Mouse (Mus musculus) liver, embryonic 11.5 days (tissue): ENCODE data around the gene Pitpnc1. TPM values are rescaled to one million over a fixed set of nuclear protein-coding genes. Genes with fewer than 3 reads are reported as not detected.
"Not testable (repeated sequence)": the region's sequence is repeated elsewhere in the genome, so short reads cannot be mapped to it uniquely, and the experiment has no call there.

ENCODE experiments used
- ATAC-seq: fragments of 200-750 bp; cut with Nextera tagmentation; replicated peaks from 2 replicates; pipeline ENCODE4 v1.8.0; 2017; ENCODE audit warnings: moderate number of reproducible peaks, mild to moderate bottlenecking, moderate TSS enrichment, moderate library complexity; ENCODE audit not compliant: low FRiP score
- DNase-seq: peaks from one replicate; pipeline ENCODE4 v3.0.0-alpha.2; 2017; ENCODE audit warnings: low spot score
- H3K27ac ChIP-seq: fragments of 300-500 bp; sonication (generic); 2 replicates; pipeline ENCODE4 v1.5.1; 2014; ENCODE audit warnings: mild to moderate bottlenecking, low read depth, low read length, control low read depth
- H3K27me3 ChIP-seq: fragments of 300-500 bp; sonication (generic); replicated peaks from 2 replicates; pipeline ENCODE4 v1.6.1; 2014; ENCODE audit warnings: low read length, mixed read lengths; ENCODE audit not compliant: control insufficient read depth, insufficient read depth
- H3K36me3 ChIP-seq: fragments of 300-500 bp; sonication (generic); 2 replicates; pipeline ENCODE4 v1.6.1; 2014; ENCODE audit warnings: mild to moderate bottlenecking, low read length, moderate library complexity, mixed read lengths; ENCODE audit not compliant: control insufficient read depth, insufficient read depth
- H3K4me1 ChIP-seq: fragments of 300-500 bp; sonication (generic); replicated peaks from 2 replicates; pipeline ENCODE4 v1.6.1; 2014; ENCODE audit warnings: low read length, mixed read lengths; ENCODE audit not compliant: control insufficient read depth, insufficient read depth
- H3K4me2 ChIP-seq: fragments of 300-500 bp; sonication (generic); 2 replicates; pipeline ENCODE4 v1.6.1; 2014; ENCODE audit warnings: mild to moderate bottlenecking, control low read depth, moderate library complexity
- H3K4me3 ChIP-seq: fragments of 300-500 bp; sonication (generic); 2 replicates; pipeline ENCODE4 v1.5.1; 2014; ENCODE audit warnings: low read depth, low read length, control low read depth
- H3K9ac ChIP-seq: fragments of 300-500 bp; sonication (generic); 2 replicates; pipeline ENCODE4 v1.6.1; 2014; ENCODE audit warnings: low read depth, low read length, control low read depth
- H3K9me3 ChIP-seq: fragments of 300-500 bp; sonication (generic); 2 replicates; pipeline ENCODE4 v1.6.1; 2016; ENCODE audit warnings: low read length, inconsistent platforms, mixed read lengths; ENCODE audit not compliant: control insufficient read depth
- WGBS: fragments of 180-500 bp; shearing (Covaris S2); extraction: QIAGEN DNeasy Blood & Tissue Kit; methylation state at CpG from one replicate; pipeline ENCODE4 v1.1.7; 2014; 5-methylcytosine and 5-hydroxymethylcytosine counted together
- polyA plus RNA-seq: library from polyadenylated mRNA; unstranded; fragments of >200 nt; fragmentation: Nextera tagmentation; extraction: Ambion mirVana; gene quantifications from 2 replicates; pipeline ENCODE4 v1.2.1, GENCODE M21; 2014

Gene Pitpnc1
- polyA plus RNA-seq = 19.2 and 19.4 TPM in 2 replicates

DNA sequence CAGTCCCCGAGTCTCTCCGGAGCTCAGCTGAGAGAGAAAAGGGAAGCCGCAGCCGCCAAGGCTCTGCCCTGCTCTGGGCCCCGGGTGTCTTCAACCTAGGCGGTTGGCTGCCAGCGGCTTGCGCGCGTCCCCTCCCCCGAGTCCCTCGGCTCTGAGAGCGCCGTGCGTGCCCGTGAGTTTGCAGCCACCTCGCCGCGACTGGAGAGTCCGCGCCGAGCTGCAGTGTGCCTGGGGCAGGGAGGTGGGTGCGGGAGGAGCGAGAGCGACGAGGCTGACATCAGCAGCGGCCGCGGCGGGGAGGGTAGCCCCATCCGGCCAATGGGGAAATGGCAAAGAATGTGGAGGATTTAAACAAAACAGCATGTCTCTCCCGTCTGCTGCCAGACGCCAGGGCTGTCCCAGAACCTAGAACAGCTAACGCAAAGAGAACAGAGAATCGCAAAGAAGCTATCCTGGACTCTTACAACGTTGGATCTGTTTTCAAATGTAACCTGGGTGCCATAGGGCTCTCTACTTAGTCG is at the start of gene Pitpnc1:
Gene Pitpnc1, minus strand, starts transcription at position 179 of the 521 bp plus-strand sequence.
- WGBS = under 1% methylated on average over 37 of the region's 37 CpGs
- ATAC-seq = peak; percentile 81
- no peaks in the 10 kb centered on the region for H3K9me3 ChIP-seq

GRCm38 (mm10) chr11:107518645-107519429 is 48.3 kb upstream of the Pitpnc1 start:
- Histone ChIP-seq H3K4me3 (no peak overlapping the region), H3K9ac (no peak overlapping the region), H3K9me3 (no peaks in the 10 kb centered on the region), H3K36me3 (no peaks in the 10 kb centered on the region), H3K27ac (no peak overlapping the region), H3K27me3 (no peaks in the 10 kb centered on the region), H3K4me1 (no peaks in the 10 kb centered on the region), H3K4me2 (no peak overlapping the region)
- ATAC-seq (no peak), DNase-seq (no peak)
- 65% methylated on average over 5 of the region's 5 CpGs for WGBS

More for the DNA sequence above, at the start of gene Pitpnc1:
- Histone ChIP-seq H3K27ac (peak within 1 kb of the TSS; percentile 86), H3K36me3 (no peaks in the 10 kb centered on the region), H3K4me2 (peak within 1 kb of the TSS; percentile 73), H3K4me1 (peaks cover 23% of the 10 kb centered on the region), H3K27me3 (no peaks in the 10 kb centered on the region), H3K9ac (peak within 1 kb of the TSS; percentile 93), H3K4me3 (peak within 1 kb of the TSS; percentile 89)
- DNase-seq = peak; percentile 87

- WGBS = 88% methylated on average over 2 of the region's 2 CpGs
- ATAC-seq = no peak
- Histone ChIP-seq H3K36me3 (no peaks in the 10 kb centered on the region), H3K27me3 (no peaks in the 10 kb centered on the region), H3K9ac (no peak overlapping the region), H3K27ac (no peak overlapping the region), H3K4me2 (no peak overlapping the region), H3K4me3 (no peak overlapping the region), H3K9me3 (no peaks in the 10 kb centered on the region), H3K4me1 (no peaks in the 10 kb centered on the region)
- no peak for DNase-seq
These were observed 45.9 kb upstream of the Pitpnc1 start for GRCm38 (mm10) chr11:107516387-107516786.

- DNase-seq (no peak), ATAC-seq (no peak)
- Histone ChIP-seq H3K9me3 (no peaks in the 10 kb centered on the region), H3K4me3 (no peak overlapping the region), H3K36me3 (no peaks in the 10 kb centered on the region), H3K27me3 (no peaks in the 10 kb centered on the region), H3K27ac (no peak overlapping the region), H3K4me2 (no peak overlapping the region), H3K9ac (no peak overlapping the region), H3K4me1 (peaks cover 15% of the 10 kb centered on the region)
- 80% methylated on average over 10 of the region's 10 CpGs for WGBS
These were observed 42.5 kb upstream of the Pitpnc1 start for GRCm38 (mm10) chr11:107513047-107513446.

GRCm38 (mm10) chr11:107511954-107512353 is 41.5 kb upstream of the Pitpnc1 start:
- DNase-seq, H3K9ac ChIP-seq, H3K4me2 ChIP-seq, H3K4me3 ChIP-seq, ATAC-seq, H3K9me3 ChIP-seq, H3K27ac ChIP-seq, H3K27me3 ChIP-seq, H3K36me3 ChIP-seq: not testable (repeated sequence)
- WGBS = 48% methylated on average over 5 of the region's 5 CpGs
- peaks cover 15% of the 10 kb centered on the region for H3K4me1 ChIP-seq

DNA sequence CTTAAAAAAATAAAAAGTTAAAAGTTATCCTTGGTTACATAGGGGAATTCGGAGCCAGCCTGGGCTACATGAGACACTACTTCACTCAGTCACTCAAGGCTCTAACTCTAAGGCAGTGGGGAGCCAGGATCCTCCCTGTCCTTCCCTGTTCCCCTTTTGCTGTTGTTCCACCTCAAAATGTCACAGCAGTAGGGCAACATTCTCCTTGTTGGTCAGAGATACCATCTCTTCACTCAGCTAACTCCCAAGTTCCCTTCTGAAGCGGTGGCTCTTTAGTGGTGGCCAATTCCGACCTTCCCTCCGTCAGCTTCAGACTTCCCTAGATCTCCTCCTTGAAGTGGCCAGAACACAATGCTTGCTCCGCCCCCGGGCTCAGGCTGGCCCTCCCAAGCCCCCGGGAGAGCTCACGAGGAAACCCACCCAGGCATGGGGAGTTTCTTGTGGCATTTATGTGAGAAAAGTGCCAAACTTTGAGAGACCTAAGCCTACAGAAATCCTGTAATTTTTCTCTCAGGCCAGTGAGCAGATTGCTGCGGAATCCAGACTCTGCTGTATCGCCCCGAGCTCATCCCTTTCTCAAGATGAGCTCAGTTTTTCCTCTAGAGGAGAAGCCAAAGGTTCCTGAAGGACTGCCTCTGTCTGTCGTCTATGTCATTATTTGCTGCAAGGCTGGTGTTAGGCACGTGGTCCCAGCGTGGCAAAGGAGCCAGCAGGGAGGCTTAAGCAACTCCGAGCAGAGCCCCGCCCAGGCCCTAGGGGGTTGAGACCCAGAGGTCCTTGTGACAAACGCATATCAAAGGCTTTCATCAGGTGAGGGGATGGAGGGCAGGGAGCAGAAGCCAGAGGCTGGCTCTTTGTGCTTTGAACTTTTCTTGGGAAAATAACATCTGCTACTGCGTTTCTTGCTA is 40.1 kb upstream of the Pitpnc1 start:
- Histone ChIP-seq H3K27ac (no peak overlapping the region), H3K9ac (0 out of 2 replicates have a peak overlapping the region, but pooled peaks have one; percentile 28)

DNA sequence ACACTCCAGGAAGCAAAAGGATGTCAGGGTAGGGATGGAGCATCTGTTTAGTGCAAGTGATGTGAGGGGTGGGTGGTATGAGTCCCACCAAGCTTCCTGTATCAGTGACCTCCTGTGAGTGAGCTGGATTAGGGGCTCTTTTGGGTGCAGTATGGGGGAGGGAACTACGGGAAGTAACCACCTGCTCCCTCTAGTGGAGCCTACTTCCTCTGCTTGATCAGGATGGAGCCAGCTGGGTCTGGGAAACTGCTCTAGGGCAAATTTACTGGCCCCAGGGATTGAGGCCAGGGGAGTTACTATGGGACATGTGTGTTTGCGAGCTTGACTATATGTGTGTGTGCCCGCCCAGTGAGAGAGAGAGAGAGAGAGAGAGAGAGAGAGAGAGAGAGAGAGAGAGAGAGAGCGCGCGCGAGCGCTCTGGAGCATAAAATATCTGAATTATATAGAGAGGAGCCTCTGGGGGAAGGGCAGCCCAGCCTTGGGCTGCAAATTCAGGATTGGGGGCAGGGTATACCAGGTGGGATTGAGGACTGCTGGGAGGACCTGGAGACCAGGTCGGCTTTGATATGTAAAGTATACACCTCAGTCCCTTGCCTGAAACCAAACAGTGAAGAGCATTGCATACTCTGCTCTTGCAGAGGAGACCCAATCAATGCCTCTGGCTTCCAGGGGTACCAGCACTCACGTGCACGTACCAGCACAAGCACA is 39.3 kb upstream of the Pitpnc1 start:
- Histone ChIP-seq H3K4me1 (peaks cover 15% of the 10 kb centered on the region), H3K36me3 (no peaks in the 10 kb centered on the region), H3K9me3 (no peaks in the 10 kb centered on the region), H3K9ac (no peak overlapping the region), H3K27ac (no peak overlapping the region), H3K4me3 (no peak overlapping the region), H3K27me3 (no peaks in the 10 kb centered on the region), H3K4me2 (peak overlapping the region; percentile 62)
- WGBS = 21% methylated on average over 11 of the region's 11 CpGs
- 0 out of 2 replicates have a peak, but pooled peaks have one; percentile 41 for ATAC-seq
- DNase-seq = no peak

More for the DNA sequence above, 40.1 kb upstream of the Pitpnc1 start:
- DNase-seq = no peak
- peak overlapping the region; percentile 62 for H3K4me2 ChIP-seq
- H3K9me3 ChIP-seq = no peaks in the 10 kb centered on the region
- H3K36me3 ChIP-seq = no peaks in the 10 kb centered on the region
- peak; percentile 42; the same call in 1 of the 2 replicates for ATAC-seq
- H3K27me3 ChIP-seq = no peaks in the 10 kb centered on the region
- WGBS = 3% methylated on average over 18 of the region's 18 CpGs
- H3K4me1 ChIP-seq = peaks cover 15% of the 10 kb centered on the region
- H3K4me3 ChIP-seq = peak overlapping the region; percentile 24; the same call in 1 of the 2 replicates

DNA sequence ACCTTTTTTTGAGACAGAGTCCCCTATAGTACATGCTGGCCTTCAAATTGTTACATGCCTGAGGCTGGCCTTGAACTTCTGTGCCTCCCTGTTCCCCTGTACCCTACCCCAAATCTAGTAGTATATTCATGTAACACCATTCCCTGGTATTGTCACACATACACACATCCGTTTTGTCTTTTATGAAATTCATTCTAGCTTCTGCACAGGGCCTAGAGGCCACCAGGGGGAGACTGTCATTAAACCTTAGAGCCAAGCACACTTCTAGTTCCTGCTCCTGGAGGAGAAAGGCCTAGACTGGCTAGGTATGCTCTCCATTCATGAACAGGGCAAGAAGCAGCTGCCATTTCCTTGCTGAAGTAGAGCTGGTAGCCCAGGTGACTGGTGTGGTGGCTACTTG is 35.8 kb upstream of the Pitpnc1 start:
- WGBS = 56% methylated on average over 1 of the region's 1 CpGs
- no peaks in the 10 kb centered on the region for H3K27me3 ChIP-seq
- no peaks in the 10 kb centered on the region for H3K9me3 ChIP-seq
- no peak overlapping the region for H3K4me2 ChIP-seq
- no peak overlapping the region for H3K27ac ChIP-seq
- H3K4me3 ChIP-seq = no peak overlapping the region
- peaks cover 14% of the 10 kb centered on the region for H3K4me1 ChIP-seq
- no peak overlapping the region for H3K9ac ChIP-seq
- no peak for DNase-seq
- ATAC-seq = no peak
- H3K36me3 ChIP-seq = no peaks in the 10 kb centered on the region; the same call in 1 of the 2 replicates
